Mouse (Mus musculus) embryonic facial prominence, embryonic 11.5 days (tissue): ENCODE results near the gene Gm48551. TPM values are rescaled to one million over a fixed set of nuclear protein-coding genes. Genes with fewer than 3 reads are reported as not detected.

Source experiments
- ATAC-seq: fragments of 200-750 bp; cut with Nextera tagmentation; replicated peaks from 2 replicates; pipeline ENCODE4 v1.8.0; 2017; ENCODE audit warnings: low read depth; ENCODE audit not compliant: insufficient number of reproducible peaks, low FRiP score, low TSS enrichment
- DNase-seq: peaks from one replicate; pipeline ENCODE4 v3.0.0-alpha.2; 2015; ENCODE audit warnings: low spot score
- H3K27ac ChIP-seq: fragments of 300-500 bp; sonication (generic); replicated peaks from 2 replicates; pipeline ENCODE4 v1.5.1; 2014; ENCODE audit warnings: mild to moderate bottlenecking, low read depth, low read length, control low read depth
- H3K27me3 ChIP-seq: fragments of 300-500 bp; sonication (generic); 2 replicates; pipeline ENCODE4 v1.6.1; 2014; ENCODE audit warnings: mild to moderate bottlenecking, low read length, moderate library complexity, mixed read lengths; ENCODE audit not compliant: control insufficient read depth, insufficient read depth
- H3K36me3 ChIP-seq: fragments of 300-500 bp; sonication (generic); replicated peaks from 2 replicates; pipeline ENCODE4 v1.6.1; 2014; ENCODE audit warnings: low read depth, mild to moderate bottlenecking, low read length, moderate library complexity, mixed read lengths; ENCODE audit not compliant: control insufficient read depth, insufficient read depth
- H3K4me1 ChIP-seq: fragments of 300-500 bp; sonication (generic); 2 replicates; pipeline ENCODE4 v1.6.1; 2014; ENCODE audit warnings: low read length, mixed read lengths; ENCODE audit not compliant: control insufficient read depth, insufficient read depth
- H3K4me2 ChIP-seq: fragments of 300-500 bp; sonication (generic); 2 replicates; pipeline ENCODE4 v1.6.1; 2014; ENCODE audit warnings: low read depth, mild to moderate bottlenecking, control low read depth, low read length, moderate library complexity
- H3K4me3 ChIP-seq: fragments of 300-500 bp; sonication (generic); 2 replicates; pipeline ENCODE4 v1.5.1; 2014; ENCODE audit warnings: low read depth, low read length, control low read depth
- H3K9ac ChIP-seq: fragments of 300-500 bp; sonication (generic); replicated peaks from 2 replicates; pipeline ENCODE4 v1.6.1; 2014; ENCODE audit warnings: mild to moderate bottlenecking, control low read depth, low read length
- H3K9me3 ChIP-seq: fragments of 300-500 bp; sonication (generic); replicated peaks from 2 replicates; pipeline ENCODE4 v1.6.1; 2016; ENCODE audit warnings: mild to moderate bottlenecking, low read length, inconsistent platforms, mixed read lengths; ENCODE audit not compliant: control insufficient read depth
- WGBS: fragments of 180-500 bp; shearing (Covaris S2); extraction: QIAGEN DNeasy Blood & Tissue Kit; methylation state at CpG from one replicate; pipeline ENCODE4 v1.1.7; 2014; 5-methylcytosine and 5-hydroxymethylcytosine counted together
- polyA plus RNA-seq: library from polyadenylated mRNA; unstranded; fragments of >200 nt; fragmentation: Nextera tagmentation; extraction: Ambion mirVana; gene quantifications from 2 replicates; pipeline ENCODE4 v1.2.1, GENCODE M21; 2014

Gm48551 gene
- polyA plus RNA-seq, 1 experiment from 2014 or later = 2.5 TPM

DNA sequence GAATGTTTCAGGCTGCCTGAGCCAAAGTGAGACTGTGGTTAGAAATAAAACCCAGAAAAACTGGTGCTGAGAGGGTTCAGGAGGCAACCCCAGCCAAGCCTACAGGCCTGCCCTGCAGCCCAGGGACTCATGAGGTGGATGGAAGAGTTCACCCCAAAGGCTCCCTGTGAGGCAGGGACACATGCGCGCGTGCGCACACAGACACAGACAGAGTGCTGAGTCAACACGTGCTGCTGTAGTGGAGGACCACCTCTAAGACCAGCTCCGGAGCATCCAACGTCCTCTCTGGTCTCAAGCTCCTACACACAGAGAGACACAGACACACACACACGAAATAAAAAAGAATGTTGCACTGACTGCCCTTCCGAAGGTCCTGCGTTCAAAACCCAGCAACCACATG, 8.9 kb upstream of the Gm48551 start:
- H3K4me1 ChIP-seq = peaks cover 8% of the 10 kb centered on the region
- no peaks in the 10 kb centered on the region for H3K27me3 ChIP-seq
- H3K36me3 ChIP-seq = peaks cover 18% of the 10 kb centered on the region
- no peak overlapping the region for H3K27ac ChIP-seq
- WGBS = 97% methylated on average over 10 of the region's 10 CpGs
- no peak overlapping the region for H3K4me3 ChIP-seq
- no peaks in the 10 kb centered on the region for H3K9me3 ChIP-seq
- DNase-seq = no peak
- ATAC-seq = no peak
- H3K4me2 ChIP-seq = no peak overlapping the region
- no peak overlapping the region for H3K9ac ChIP-seq

DNA sequence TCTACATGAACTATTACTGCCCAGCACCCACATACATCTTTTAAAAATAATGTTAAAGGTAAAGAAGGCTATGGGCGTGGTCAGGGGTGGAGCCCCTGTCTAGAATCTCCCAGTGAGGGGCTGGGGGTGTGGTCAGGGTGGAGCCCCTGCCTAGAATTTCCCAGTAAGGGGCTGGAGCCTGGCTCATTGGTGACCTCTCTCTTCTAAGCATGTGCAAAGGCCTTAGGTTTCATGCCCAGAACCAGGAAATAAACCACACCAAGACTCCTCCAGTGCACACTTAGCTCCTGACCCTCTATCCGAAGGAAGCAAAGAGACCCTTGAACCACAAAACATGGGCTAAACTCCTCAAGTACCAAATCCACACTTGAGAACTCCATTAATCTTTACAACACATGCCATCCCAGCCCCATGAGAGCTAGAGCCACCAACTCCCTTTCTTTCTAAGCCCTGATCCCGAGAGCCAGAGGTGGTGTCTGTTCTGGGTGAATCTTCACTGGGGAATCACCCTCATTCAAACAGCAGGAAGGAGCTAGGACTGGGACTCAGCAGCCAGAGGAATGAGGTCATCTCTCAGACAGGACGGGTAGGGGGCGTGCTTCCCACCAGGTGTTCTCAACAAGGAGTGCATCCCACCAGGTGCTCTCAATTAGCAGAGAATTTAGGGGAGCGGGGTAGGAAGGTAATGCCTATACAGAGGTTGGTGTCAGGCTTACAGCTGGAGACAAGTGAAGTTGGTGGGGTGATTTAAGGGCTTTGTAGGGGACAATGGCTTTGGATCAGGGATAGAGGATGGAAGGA, 7.5 kb upstream of the Gm48551 start:
- Histone ChIP-seq H3K9me3 (no peaks in the 10 kb centered on the region), H3K4me2 (peak overlapping the region; percentile 56), H3K36me3 (peaks cover 10% of the 10 kb centered on the region; the same call in 1 of the 2 replicates), H3K4me1 (peaks cover 8% of the 10 kb centered on the region), H3K27ac (no peak overlapping the region), H3K9ac (0 out of 2 replicates have a peak overlapping the region, but pooled peaks have one; percentile 22), H3K4me3 (peak overlapping the region; percentile 88), H3K27me3 (no peaks in the 10 kb centered on the region)
- DNase-seq = no peak
- WGBS = 40% methylated on average over 6 of the region's 6 CpGs
- ATAC-seq = no peak

DNA sequence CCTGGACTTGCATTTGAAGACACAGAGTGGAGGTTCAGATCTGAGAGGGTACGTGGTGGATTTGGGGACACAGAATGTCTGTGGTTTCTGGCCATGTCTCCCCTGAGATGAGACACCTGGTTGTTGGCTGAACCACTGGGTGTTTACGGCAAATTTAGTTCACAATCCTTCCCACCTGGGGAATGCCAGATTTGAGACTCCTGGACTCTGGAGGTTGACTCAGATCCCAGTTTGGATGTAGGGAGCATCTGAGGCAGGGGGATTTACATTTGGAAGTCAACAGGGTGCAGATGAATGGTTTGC, 7.0 kb upstream of the Gm48551 start:
- H3K9me3 ChIP-seq = no peaks in the 10 kb centered on the region
- H3K4me1 ChIP-seq = peaks cover 8% of the 10 kb centered on the region
- no peak for DNase-seq
- peak overlapping the region; percentile 91 for H3K9ac ChIP-seq
- no peaks in the 10 kb centered on the region for H3K27me3 ChIP-seq
- H3K4me2 ChIP-seq = peak overlapping the region; percentile 56
- no peak overlapping the region for H3K27ac ChIP-seq
- H3K4me3 ChIP-seq = peak overlapping the region; percentile 88
- H3K36me3 ChIP-seq = peaks cover 10% of the 10 kb centered on the region; the same call in 1 of the 2 replicates
- 58% methylated on average over 2 of the region's 2 CpGs for WGBS
- ATAC-seq = no peak

DNA sequence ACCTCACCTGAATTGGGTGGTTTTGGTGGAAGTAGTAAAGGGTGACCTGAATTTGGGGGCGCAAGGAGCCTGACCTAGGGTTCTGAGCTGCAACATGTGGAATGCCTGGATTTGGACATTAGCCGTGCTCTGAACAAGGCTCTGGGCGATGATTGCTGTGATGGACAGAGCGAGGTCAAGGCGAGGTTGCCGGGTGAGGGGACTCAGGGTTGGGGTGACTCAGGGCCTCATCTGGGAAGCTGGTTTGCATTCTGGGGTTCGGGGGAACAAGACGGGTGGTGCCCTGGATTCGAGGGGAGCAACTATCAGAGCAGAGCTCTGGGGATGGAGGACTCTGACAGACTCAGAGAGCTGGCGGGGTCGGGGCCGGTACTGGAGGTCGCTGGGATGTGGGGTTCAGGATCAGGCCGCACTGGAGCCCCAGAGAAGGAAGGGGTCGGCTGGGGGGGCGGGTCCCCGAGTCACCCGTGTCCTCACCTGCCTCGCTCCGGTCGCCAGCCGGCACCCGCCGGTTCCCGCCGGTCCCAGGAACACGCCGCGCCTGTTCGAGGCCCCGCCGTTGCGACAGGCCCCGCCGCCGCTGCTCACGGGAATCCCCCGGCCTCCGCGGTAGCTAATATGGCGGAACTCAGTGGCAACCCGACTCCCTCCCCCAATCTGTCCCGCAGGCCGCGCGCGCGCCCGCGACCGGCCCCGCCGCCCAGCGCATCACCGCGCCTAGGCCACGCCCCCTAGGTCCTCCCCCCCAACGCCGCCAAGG, 6.3 kb upstream of the Gm48551 start, which contains the start of gene Fzr1:
TSS of gene Fzr1 (minus strand) at position 724 of the 760 bp plus-strand sequence.
- peaks cover 10% of the 10 kb centered on the region; the same call in 1 of the 2 replicates for H3K36me3 ChIP-seq
- no peak for DNase-seq
- peak within 1 kb of the TSS; percentile 66 for H3K4me2 ChIP-seq
- peaks cover 8% of the 10 kb centered on the region for H3K4me1 ChIP-seq
- H3K27me3 ChIP-seq = no peaks in the 10 kb centered on the region
- H3K27ac ChIP-seq = peak within 1 kb of the TSS; percentile 56
- WGBS = under 1% methylated on average over 56 of the region's 59 CpGs
- H3K4me3 ChIP-seq = peak within 1 kb of the TSS; percentile 88
- peak; percentile 47 for ATAC-seq
- H3K9me3 ChIP-seq = no peaks in the 10 kb centered on the region
- peak within 1 kb of the TSS; percentile 91 for H3K9ac ChIP-seq

DNA sequence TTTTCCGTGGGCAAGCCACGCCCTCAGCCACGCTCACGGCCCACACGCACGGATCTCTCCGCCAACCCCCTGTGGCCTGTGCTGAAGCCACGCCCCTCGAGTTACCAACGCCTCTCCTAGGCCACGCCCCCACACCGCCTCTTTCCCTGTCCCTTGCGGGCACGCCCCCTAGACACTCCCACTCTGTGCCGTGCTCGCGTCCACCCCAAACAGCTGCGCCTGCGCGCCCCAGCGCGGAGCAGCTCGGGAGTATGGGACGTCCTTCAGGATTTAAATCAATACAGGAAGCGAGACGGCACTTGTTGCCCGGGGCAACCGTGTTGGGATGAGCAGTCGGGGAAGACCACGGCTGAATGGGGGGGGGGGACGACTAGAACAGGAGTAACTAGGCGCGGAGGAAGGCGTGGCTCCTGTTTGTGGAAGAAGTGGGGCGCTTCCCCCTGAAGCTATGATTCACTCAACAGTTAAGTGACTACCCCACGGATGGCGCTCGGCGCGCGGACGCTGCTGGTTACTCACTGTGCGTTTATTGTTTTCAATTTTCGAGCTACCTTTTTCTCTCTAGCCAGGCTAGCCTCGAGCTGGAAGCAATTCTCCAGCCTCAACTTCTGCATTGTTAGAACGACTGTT, 5.6 kb upstream of the Gm48551 start:
- H3K9me3 ChIP-seq = no peaks in the 10 kb centered on the region
- WGBS = under 1% methylated on average over 45 of the region's 46 CpGs
- H3K4me3 ChIP-seq = peak overlapping the region; percentile 88
- peak overlapping the region; percentile 66 for H3K4me2 ChIP-seq
- peak; percentile 92 for ATAC-seq
- H3K36me3 ChIP-seq = peaks cover 7% of the 10 kb centered on the region; the same call in 1 of the 2 replicates
- DNase-seq = peak; percentile 100
- H3K27me3 ChIP-seq = no peaks in the 10 kb centered on the region
- H3K27ac ChIP-seq = peak overlapping the region; percentile 56
- peak overlapping the region; percentile 67 for H3K9ac ChIP-seq
- peaks cover 8% of the 10 kb centered on the region for H3K4me1 ChIP-seq

DNA sequence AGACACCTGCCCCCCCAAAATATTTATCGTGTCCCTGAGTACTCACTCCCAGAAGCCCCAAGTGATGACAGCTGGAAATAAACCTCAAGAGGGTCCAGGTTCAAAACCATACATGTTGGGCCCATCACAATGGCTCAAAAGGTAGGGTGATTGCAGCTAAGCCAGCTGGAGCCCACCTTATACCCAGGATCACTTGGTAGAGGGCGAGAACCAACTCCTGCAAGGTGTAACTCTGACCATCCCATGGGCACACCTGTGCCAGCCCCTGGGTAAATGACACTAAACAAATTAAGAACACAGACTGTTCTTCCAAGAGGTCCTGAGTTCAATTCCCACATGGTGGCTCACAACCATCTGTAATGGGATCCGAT, 5.1 kb upstream of the Gm48551 start:
- 55% methylated on average over 3 of the region's 3 CpGs for WGBS
- Histone ChIP-seq H3K27me3 (no peaks in the 10 kb centered on the region), H3K4me1 (peaks cover 8% of the 10 kb centered on the region), H3K36me3 (peaks cover 3% of the 10 kb centered on the region; the same call in 1 of the 2 replicates), H3K27ac (peak overlapping the region; percentile 56), H3K4me2 (peak overlapping the region; percentile 66), H3K4me3 (peak overlapping the region; percentile 34), H3K9me3 (no peaks in the 10 kb centered on the region), H3K9ac (peak overlapping the region; percentile 67)
- no peak for ATAC-seq
- DNase-seq = no peak

DNA sequence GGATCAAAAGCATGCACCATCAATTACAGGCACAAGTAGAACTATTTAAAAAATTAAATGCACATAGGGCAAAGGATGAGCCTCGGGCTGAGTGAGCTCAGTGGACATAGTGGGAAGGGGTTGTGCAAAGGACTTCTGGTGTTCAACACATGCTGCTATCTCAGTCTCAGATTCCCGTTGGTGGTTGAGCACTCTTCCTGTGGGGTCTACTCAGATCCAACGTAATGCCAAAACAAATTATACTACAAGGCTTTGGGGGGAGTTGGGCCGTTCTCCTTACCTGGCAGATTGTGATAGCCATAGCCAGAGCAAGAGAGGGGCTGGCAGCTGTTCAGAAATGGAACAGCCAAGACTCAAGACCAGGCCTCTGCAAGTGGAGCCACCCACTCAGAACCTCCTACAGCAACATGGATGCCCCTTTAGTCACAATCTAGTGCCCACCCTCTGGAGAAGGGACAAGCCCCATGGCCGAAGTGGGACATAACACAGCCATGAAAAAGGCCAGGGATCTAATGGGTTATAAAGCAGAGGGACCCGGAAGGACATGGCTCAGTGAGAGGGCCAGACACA, 4.4 kb upstream of the Gm48551 start:
- H3K9ac ChIP-seq = no peak overlapping the region
- H3K27me3 ChIP-seq = no peaks in the 10 kb centered on the region
- H3K36me3 ChIP-seq = no peaks in the 10 kb centered on the region; the same call in 1 of the 2 replicates
- no peak for ATAC-seq
- no peak overlapping the region for H3K4me3 ChIP-seq
- no peak overlapping the region for H3K27ac ChIP-seq
- H3K4me2 ChIP-seq = no peak overlapping the region
- DNase-seq = no peak
- WGBS = 81% methylated on average over 6 of the region's 6 CpGs
- no peaks in the 10 kb centered on the region for H3K9me3 ChIP-seq
- peaks cover 8% of the 10 kb centered on the region for H3K4me1 ChIP-seq
